Mouse (Mus musculus) forebrain, postnatal 0 days (tissue): ENCODE measurements around the gene Kcnma1. TPM values are rescaled to one million over a fixed set of nuclear protein-coding genes. Genes with fewer than 3 reads are reported as not detected.

ENCODE experiments used
- ATAC-seq: fragments of 200-750 bp; cut with Nextera tagmentation; 2 replicates; pipeline ENCODE4 v1.8.0; 2017; ENCODE audit warnings: mild to moderate bottlenecking, moderate library complexity
- DNase-seq: peaks from one replicate; pipeline ENCODE4 v3.0.0-alpha.2; 2015
- H3K27ac ChIP-seq: fragments of 300-500 bp; sonication (generic); 2 replicates; pipeline ENCODE4 v1.5.1; 2014; ENCODE audit warnings: low read depth, mild to moderate bottlenecking, antibody characterized with exemption, low read length, moderate library complexity, mixed read lengths
- H3K27me3 ChIP-seq: fragments of 300-500 bp; sonication (generic); 2 replicates; pipeline ENCODE4 v1.6.1; 2014; ENCODE audit warnings: mild to moderate bottlenecking, low read length, mixed read lengths; ENCODE audit not compliant: insufficient read depth
- H3K36me3 ChIP-seq: fragments of 300-500 bp; sonication (generic); 2 replicates; pipeline ENCODE4 v1.6.1; 2014; ENCODE audit warnings: mild to moderate bottlenecking, moderate library complexity; ENCODE audit not compliant: insufficient read depth
- H3K4me1 ChIP-seq: fragments of 300-500 bp; sonication (generic); 2 replicates; pipeline ENCODE4 v1.6.1; 2014; ENCODE audit warnings: antibody characterized with exemption; ENCODE audit not compliant: insufficient read depth
- H3K4me2 ChIP-seq: fragments of 300-500 bp; sonication (generic); 2 replicates; pipeline ENCODE4 v1.6.1; 2014; ENCODE audit warnings: low read depth, mild to moderate bottlenecking, moderate library complexity
- H3K4me3 ChIP-seq: fragments of 300-500 bp; sonication (generic); 2 replicates; pipeline ENCODE4 v1.5.1; 2014; ENCODE audit warnings: low read depth, low read length, mixed read lengths
- H3K9ac ChIP-seq: fragments of 300-500 bp; sonication (generic); 2 replicates; pipeline ENCODE4 v1.6.1; 2014; ENCODE audit warnings: mild to moderate bottlenecking
- H3K9me3 ChIP-seq: fragments of 300-500 bp; sonication (generic); 2 replicates; pipeline ENCODE4 v1.6.1; 2016; ENCODE audit warnings: low read length
- CTCF ChIP-seq: sonication (generic); IDR thresholded peaks from 2 replicates; pipeline ENCODE4 v1.5.1; 2016; ENCODE audit warnings: antibody characterized with exemption, control low read depth, low read depth
- WGBS: fragments of 180-500 bp; shearing (Covaris S2); extraction: QIAGEN DNeasy Blood & Tissue Kit; methylation state at CpG from one replicate; pipeline ENCODE4 v1.1.7; 2014; 5-methylcytosine and 5-hydroxymethylcytosine counted together
- polyA plus RNA-seq: library from polyadenylated mRNA; unstranded; fragments of >200 nt; fragmentation: Nextera tagmentation; extraction: Ambion mirVana; gene quantifications from 2 replicates; pipeline ENCODE4 v1.2.1, GENCODE M21; 2015
- total RNA-seq: library from RNA; depleted of rRNA; stranded (reverse); fragments of >200 nt; gene quantifications from 2 replicates; pipeline ENCODE4 v1.2.3, GENCODE M21; 2014

Gene Kcnma1
- total and polyA plus RNA-seq, 2 experiments from 2014 or later = 18.7 to 35.8 TPM

GRCm38 (mm10) chr14:23552252-23552974, 461.9 kb downstream of the Kcnma1 start:
- Histone ChIP-seq H3K9me3 (no peaks in the 10 kb centered on the region), H3K27me3 (no peaks in the 10 kb centered on the region), H3K4me1 (no peaks in the 10 kb centered on the region), H3K4me2 (no peak overlapping the region), H3K4me3 (no peak overlapping the region), H3K36me3 (no peaks in the 10 kb centered on the region), H3K27ac (no peak overlapping the region), H3K9ac (no peak overlapping the region)
- WGBS = 58% methylated on average over 5 of the region's 5 CpGs
- TF ChIP-seq CTCF = no peak
- ATAC-seq (no peak), DNase-seq (no peak)

GRCm38 (mm10) chr14:23550467-23550866, 463.8 kb downstream of the Kcnma1 start:
- no peak for TF ChIP-seq CTCF
- DNase-seq = no peak
- no peak overlapping the region for H3K9ac ChIP-seq
- H3K27ac ChIP-seq = no peak overlapping the region
- no peak for ATAC-seq
- no peak overlapping the region for H3K4me2 ChIP-seq
- no peak overlapping the region for H3K4me3 ChIP-seq
- no peaks in the 10 kb centered on the region for H3K27me3 ChIP-seq
- no peaks in the 10 kb centered on the region for H3K4me1 ChIP-seq
- no peaks in the 10 kb centered on the region; the same call in 1 of the 2 replicates for H3K36me3 ChIP-seq
- no peaks in the 10 kb centered on the region for H3K9me3 ChIP-seq
- WGBS = 84% methylated on average over 3 of the region's 3 CpGs

- H3K27ac ChIP-seq = no peak overlapping the region
- H3K4me3 ChIP-seq = no peak overlapping the region
- no peak overlapping the region for H3K9ac ChIP-seq
- no peak for DNase-seq
- ATAC-seq = no peak
- no peaks in the 10 kb centered on the region for H3K27me3 ChIP-seq
- H3K36me3 ChIP-seq = no peaks in the 10 kb centered on the region; the same call in 1 of the 2 replicates
- no peak for TF ChIP-seq CTCF
- no peaks in the 10 kb centered on the region for H3K9me3 ChIP-seq
- H3K4me2 ChIP-seq = no peak overlapping the region
- no peaks in the 10 kb centered on the region for H3K4me1 ChIP-seq
- WGBS = 92% methylated on average over 6 of the region's 6 CpGs
Measured at GRCm38 (mm10) chr14:23542131-23542530, 472.2 kb downstream of the Kcnma1 start.

- no peak overlapping the region for H3K27ac ChIP-seq
- no peaks in the 10 kb centered on the region for H3K4me1 ChIP-seq
- no peaks in the 10 kb centered on the region for H3K9me3 ChIP-seq
- H3K4me2 ChIP-seq = no peak overlapping the region
- no peak overlapping the region for H3K4me3 ChIP-seq
- ATAC-seq (no peak), DNase-seq (no peak)
- 89% methylated on average over 3 of the region's 3 CpGs for WGBS
- H3K36me3 ChIP-seq = no peaks in the 10 kb centered on the region; the same call in 1 of the 2 replicates
- no peak for TF ChIP-seq CTCF
- H3K9ac ChIP-seq = no peak overlapping the region
- no peaks in the 10 kb centered on the region for H3K27me3 ChIP-seq
Measured at GRCm38 (mm10) chr14:23539621-23540020, 474.7 kb downstream of the Kcnma1 start.

GRCm38 (mm10) chr14:23533346-23533745, 480.9 kb downstream of the Kcnma1 start:
- Histone ChIP-seq H3K27ac (no peak overlapping the region), H3K36me3 (no peaks in the 10 kb centered on the region; the same call in 1 of the 2 replicates), H3K4me1 (no peaks in the 10 kb centered on the region), H3K9ac (no peak overlapping the region), H3K4me3 (no peak overlapping the region), H3K27me3 (no peaks in the 10 kb centered on the region), H3K4me2 (no peak overlapping the region), H3K9me3 (no peaks in the 10 kb centered on the region)
- TF ChIP-seq CTCF = no peak
- ATAC-seq = no peak
- DNase-seq = no peak
- 89% methylated on average over 3 of the region's 3 CpGs for WGBS

GRCm38 (mm10) chr14:23531735-23532525, 482.4 kb downstream of the Kcnma1 start:
- Histone ChIP-seq H3K27me3 (no peaks in the 10 kb centered on the region), H3K4me3 (no peak overlapping the region), H3K4me1 (no peaks in the 10 kb centered on the region), H3K27ac (no peak overlapping the region), H3K4me2 (no peak overlapping the region), H3K36me3 (no peaks in the 10 kb centered on the region; the same call in 1 of the 2 replicates), H3K9ac (no peak overlapping the region), H3K9me3 (no peaks in the 10 kb centered on the region)
- no peak for TF ChIP-seq CTCF
- DNase-seq (no peak), ATAC-seq (no peak)
- WGBS = 68% methylated on average over 8 of the region's 8 CpGs

- H3K36me3 ChIP-seq = no peaks in the 10 kb centered on the region; the same call in 1 of the 2 replicates
- DNase-seq = peak; percentile 89
- peak; percentile 93 for TF ChIP-seq CTCF
- H3K27me3 ChIP-seq = no peaks in the 10 kb centered on the region
- no peak overlapping the region for H3K4me3 ChIP-seq
- no peak overlapping the region for H3K4me2 ChIP-seq
- no peak overlapping the region for H3K9ac ChIP-seq
- peak; percentile 58 for ATAC-seq
- H3K27ac ChIP-seq = no peak overlapping the region
- 8% methylated on average over 4 of the region's 4 CpGs for WGBS
- H3K4me1 ChIP-seq = no peaks in the 10 kb centered on the region
- no peaks in the 10 kb centered on the region for H3K9me3 ChIP-seq
Measured at GRCm38 (mm10) chr14:23529720-23530119, 484.6 kb downstream of the Kcnma1 start.
